8 mouse cellular contexts compared by ENCODE assay signal in the genomic region with DNA sequence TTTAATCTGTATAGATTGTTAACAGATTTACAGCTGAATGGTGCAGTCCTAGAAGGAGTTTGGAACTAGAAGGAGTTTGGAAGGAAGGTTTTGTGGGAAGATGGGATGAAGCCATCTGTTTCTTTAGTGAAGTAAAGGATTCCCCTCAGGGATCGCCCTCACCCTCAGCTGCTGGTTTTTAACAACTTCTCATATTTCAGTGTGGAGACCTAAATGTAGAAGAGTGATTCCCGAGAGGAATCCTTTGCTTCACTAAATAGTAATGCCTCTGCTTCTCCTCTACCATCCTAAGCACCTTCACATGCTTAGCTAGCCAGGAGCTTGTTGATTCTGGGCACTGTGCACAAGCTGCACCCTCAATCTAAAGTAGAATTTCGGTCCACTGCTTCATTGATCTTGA. TPM values are rescaled to one million over a fixed set of nuclear protein-coding genes. Genes with fewer than 3 reads are reported as not detected.
DNase-seq lines count a peak whose midpoint lies in the region; ATAC-seq and TF ChIP-seq lines count a peak whose summit lies in the region.

No protein-coding gene starts in this region.

- WGBS in heart, embryonic 15.5 days = 7% methylated on average over 3 of the region's 3 CpGs
- WGBS in forebrain, embryonic 15.5 days = 9% methylated on average over 3 of the region's 3 CpGs

- H3K4me3 ChIP-seq in heart, embryonic 15.5 days = peak overlapping the region; percentile 83
- peak overlapping the region; percentile 60 to 86 for H3K4me3 ChIP-seq in MEL (ENCODE audit: control insufficient read depth in 1 of 2, insufficient read depth in 1 of 2, low read depth in 2 of 2, low read length in 2 of 2)
- H3K4me3 ChIP-seq in forebrain, embryonic 15.5 days = peak overlapping the region; percentile 62

- ATAC-seq in heart, embryonic 15.5 days (replicated peaks; ENCODE audit: insufficient number of reproducible peaks, insufficient read depth, low FRiP score, low read depth) = no peak
- ATAC-seq in forebrain, embryonic 15.5 days (replicated peaks) = no peak
- ATAC-seq in megakaryocyte-erythroid progenitor cell, adult 5-6 weeks (replicated peaks; ENCODE audit: low FRiP score, low TSS enrichment, poor library complexity, severe bottlenecking) = 0 out of 2 replicates have a peak, but pooled peaks have one; percentile 4
- ATAC-seq in granulocyte monocyte progenitor cell, adult 5-6 weeks (replicated peaks; ENCODE audit: poor library complexity, severe bottlenecking) = no peak

- no peak for TF ChIP-seq CTCF in MEL (IDR thresholded peaks at IDR 0.05 in 2 of 3, conservative IDR thresholded peaks at IDR 0.05 in 1 of 3; ENCODE audit: control insufficient read depth in 1 of 3, insufficient read depth in 1 of 3, low read depth in 2 of 3, low read length in 3 of 3, poor library complexity in 1 of 3, severe bottlenecking in 1 of 3)

- no peak for TF ChIP-seq POLR2A in MEL (IDR thresholded peaks at IDR 0.05; ENCODE audit: control insufficient read depth in 1 of 2, insufficient read depth in 1 of 2, low read depth in 1 of 2, low read length in 2 of 2, poor library complexity in 1 of 2)

- TF ChIP-seq RAD21 in MEL (IDR thresholded peaks at IDR 0.05; ENCODE audit: low read depth, low read length) = no peak

- peak overlapping the region; percentile 72 for H3K9ac ChIP-seq in heart, embryonic 15.5 days
- peak overlapping the region; percentile 86 for H3K9ac ChIP-seq in MEL (ENCODE audit: control insufficient read depth, low read depth, low read length, poor library complexity, severe bottlenecking)
- H3K9ac ChIP-seq in forebrain, embryonic 15.5 days (replicated peaks) = peak overlapping the region; percentile 74

- no peaks in the 10 kb centered on the region for H3K36me3 ChIP-seq in heart, embryonic 15.5 days
- peaks cover 0 to 8% of the 10 kb centered on the region in 2 experiments; a peak in 2 of 4 replicates for H3K36me3 ChIP-seq in MEL (ENCODE audit: control insufficient read depth in 1 of 2, insufficient read depth in 2 of 2, low read length in 2 of 2)
- no peaks in the 10 kb centered on the region for H3K36me3 ChIP-seq in forebrain, embryonic 15.5 days

- no peaks in the 10 kb centered on the region for H3K9me3 ChIP-seq in heart, embryonic 15.5 days (replicated peaks)
- no peaks in the 10 kb centered on the region for H3K9me3 ChIP-seq in MEL (replicated peaks; ENCODE audit: insufficient read depth, low read length)
- H3K9me3 ChIP-seq in forebrain, embryonic 15.5 days = no peaks in the 10 kb centered on the region

- peaks cover 3% of the 10 kb centered on the region; the same call in 1 of the 2 replicates for H3K79me2 ChIP-seq in MEL (ENCODE audit: control insufficient read depth, insufficient read depth, low read length, poor library complexity)

- H3K4me2 ChIP-seq in heart, embryonic 15.5 days = peak overlapping the region; percentile 99
- H3K4me2 ChIP-seq in forebrain, embryonic 15.5 days (replicated peaks) = peak overlapping the region; percentile 89

- peak overlapping the region; percentile 81 for H3K27ac ChIP-seq in heart, embryonic 15.5 days
- peak overlapping the region; percentile 76 for H3K27ac ChIP-seq in MEL (ENCODE audit: control insufficient read depth, low read depth, low read length)
- H3K27ac ChIP-seq in forebrain, embryonic 15.5 days (replicated peaks) = peak overlapping the region; percentile 91

- H3K27me3 ChIP-seq in heart, embryonic 15.5 days = peaks cover 2% of the 10 kb centered on the region; the same call in 1 of the 2 replicates
- H3K27me3 ChIP-seq in MEL (ENCODE audit: control insufficient read depth in 1 of 2, insufficient read depth in 2 of 2, low read length in 2 of 2) = no peaks in the 10 kb centered on the region
- H3K27me3 ChIP-seq in forebrain, embryonic 15.5 days = no peaks in the 10 kb centered on the region

- H3K4me1 ChIP-seq in heart, embryonic 15.5 days (replicated peaks) = peaks cover 10% of the 10 kb centered on the region
- peaks cover 0 to 5% of the 10 kb centered on the region in 2 experiments; a peak in 2 of 4 replicates for H3K4me1 ChIP-seq in MEL (ENCODE audit: control insufficient read depth in 1 of 2, insufficient read depth in 2 of 2, low read length in 2 of 2)
- peaks cover 21% of the 10 kb centered on the region for H3K4me1 ChIP-seq in forebrain, embryonic 15.5 days

- no peak for TF ChIP-seq EP300 in MEL (IDR thresholded peaks at IDR 0.05; ENCODE audit: low read depth in 1 of 2, low read length in 2 of 2)

- DNase-seq in heart, adult 11 months = no peak
- DNase-seq in MEL (ENCODE audit: low read depth, low spot score) = no peak
- no peak for DNase-seq in gastrocnemius, postnatal 25 days
- DNase-seq in cerebellum, adult 8-10 months = no peak

TF ChIP-seq in MEL, 35 proteins besides CTCF, POLR2A, EP300 and RAD21:
- TF ChIP-seq MYC (IDR thresholded peaks at IDR 0.05; ENCODE audit: low read depth, low read length) (0 out of 2 replicates have a peak, but pooled peaks have one; percentile 26), ZMIZ1 (IDR thresholded peaks at IDR 0.05; ENCODE audit: low read depth, low read length) (no peak)
TF ChIP-seq in MEL: peak in this region for 1.

RNA-seq across cellular contexts. Expression of a gene that starts 0.3 kb away (rescaled TPM):
- polyA plus RNA-seq in heart, embryonic 15.5 days (2015; fragmentation: Nextera tagmentation; extraction: Ambion mirVana) = 7.3 and 8.1 TPM in 2 replicates
- 6.9 and 8.4 TPM in 2 replicates for total RNA-seq in MEL (2012; rRNA removed)
- polyA plus RNA-seq in MEL (2012; ENCODE audit: insufficient read depth in 1 of 2, insufficient read length in 2 of 2, low read depth in 1 of 2, low replicate concordance in 2 of 2, missing spikeins in 1 of 2) = 1 to 10 TPM in 1 of 2 experiments, not detected in 1; 9.0 TPM
- polyA plus RNA-seq in forebrain, embryonic 15.5 days (2015; fragmentation: Nextera tagmentation; extraction: Ambion mirVana) = 5.8 and 7.2 TPM in 2 replicates
- total RNA-seq in megakaryocyte-erythroid progenitor cell, adult 5-6 weeks (2014; fragmentation: Nextera tagmentation) = 19.0 and 19.5 TPM in 2 replicates
- 25.3 and 25.6 TPM in 2 replicates for total RNA-seq in megakaryocyte-erythroid progenitor cell, adult 5-6 weeks (2017)
- under 1 TPM; 0.10 to 0.32 TPM for total RNA-seq in gastrocnemius, postnatal 25 days (2021)
- total RNA-seq in granulocyte monocyte progenitor cell, adult 5-6 weeks (2014; fragmentation: Nextera tagmentation) = 17.8 and 29.7 TPM in 2 replicates
- total RNA-seq in granulocyte monocyte progenitor cell, adult 5-6 weeks (2017) = 22.8 and 24.0 TPM in 2 replicates

RNA-seq across cellular contexts. Expression of a gene that starts 4.6 kb away (rescaled TPM):
- polyA plus RNA-seq in heart, embryonic 15.5 days (2015; fragmentation: Nextera tagmentation; extraction: Ambion mirVana) = 0.30 TPM in 1 of 2 replicates, not detected in the other
- 0.12 and 0.16 TPM in 2 replicates for total RNA-seq in MEL (2012; rRNA removed)
- polyA plus RNA-seq in MEL (2012; ENCODE audit: insufficient read depth in 1 of 2, insufficient read length in 2 of 2, low read depth in 1 of 2, low replicate concordance in 2 of 2, missing spikeins in 1 of 2) = under 1 TPM in 1 of 2 experiments, not detected in 1; 0.17 TPM
- 85.6 and 86.8 TPM in 2 replicates for polyA plus RNA-seq in forebrain, embryonic 15.5 days (2015; fragmentation: Nextera tagmentation; extraction: Ambion mirVana)
- total RNA-seq in megakaryocyte-erythroid progenitor cell, adult 5-6 weeks (2014; fragmentation: Nextera tagmentation) = 1.9 TPM in 1 of 2 replicates, not detected in the other
- total RNA-seq in megakaryocyte-erythroid progenitor cell, adult 5-6 weeks (2017) = not detected in 2 replicates
- not detected for total RNA-seq in gastrocnemius, postnatal 25 days (2021)
- total RNA-seq in granulocyte monocyte progenitor cell, adult 5-6 weeks (2014; fragmentation: Nextera tagmentation) = not detected in 2 replicates
- not detected in 2 replicates for total RNA-seq in granulocyte monocyte progenitor cell, adult 5-6 weeks (2017)
